Mouse (Mus musculus): Measurements from ENCODE around the gene Ly86. TPM values are rescaled to one million over a fixed set of nuclear protein-coding genes. Genes with fewer than 3 reads are reported as not detected.
A peak's percentile ranks its signal among the peaks of the same experiment; 100 is the strongest.

Gene Ly86
- total and polyA plus RNA-seq, 2 experiments from 2014 or later = 5.2 to 11.3 TPM

DNA sequence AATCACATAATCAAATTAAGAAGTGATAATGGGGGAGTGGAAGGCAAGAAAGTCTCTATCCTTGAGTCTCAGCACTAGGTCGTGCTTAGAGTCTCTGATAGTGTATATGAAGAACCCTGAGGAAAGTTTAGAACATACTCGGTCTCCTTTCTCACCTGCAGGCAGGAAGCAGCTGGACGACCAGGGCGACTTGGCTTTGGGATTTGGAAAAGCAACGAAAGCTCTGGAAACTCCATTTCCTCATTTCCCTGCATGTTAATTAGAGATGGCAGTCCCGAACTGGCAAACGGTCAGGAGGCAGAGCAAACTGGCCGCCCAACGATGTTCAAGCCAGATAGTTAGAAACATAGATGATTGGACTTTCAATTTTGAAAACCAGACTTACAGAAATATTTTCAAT is 89.8 kb downstream of the Ly86 start:
- Histone ChIP-seq H3K27me3 (ENCODE audit: insufficient read depth, low read length) (peaks cover 21% of the 10 kb centered on the region; the same call in 1 of the 2 replicates), H3K9me3 (ENCODE audit: low read length) (no peaks in the 10 kb centered on the region), H3K36me3 (ENCODE audit: insufficient read depth) (no peaks in the 10 kb centered on the region), H3K4me1 (ENCODE audit: insufficient read depth) (no peaks in the 10 kb centered on the region; the same call in 1 of the 2 replicates), H3K4me3 (ENCODE audit: low read depth, low read length) (peak overlapping the region; percentile 48), H3K9ac (peak overlapping the region; percentile 52; the same call in 1 of the 2 replicates), H3K27ac (ENCODE audit: low read depth, low read length) (no peak overlapping the region), H3K4me2 (ENCODE audit: low read depth) (peak overlapping the region; percentile 78)
- no peak for TF ChIP-seq CTCF (IDR thresholded peaks at IDR 0.05; ENCODE audit: low read depth)
- no peak for ATAC-seq
- DNase-seq = no peak
- WGBS = 9% methylated on average over 9 of the region's 9 CpGs

DNA sequence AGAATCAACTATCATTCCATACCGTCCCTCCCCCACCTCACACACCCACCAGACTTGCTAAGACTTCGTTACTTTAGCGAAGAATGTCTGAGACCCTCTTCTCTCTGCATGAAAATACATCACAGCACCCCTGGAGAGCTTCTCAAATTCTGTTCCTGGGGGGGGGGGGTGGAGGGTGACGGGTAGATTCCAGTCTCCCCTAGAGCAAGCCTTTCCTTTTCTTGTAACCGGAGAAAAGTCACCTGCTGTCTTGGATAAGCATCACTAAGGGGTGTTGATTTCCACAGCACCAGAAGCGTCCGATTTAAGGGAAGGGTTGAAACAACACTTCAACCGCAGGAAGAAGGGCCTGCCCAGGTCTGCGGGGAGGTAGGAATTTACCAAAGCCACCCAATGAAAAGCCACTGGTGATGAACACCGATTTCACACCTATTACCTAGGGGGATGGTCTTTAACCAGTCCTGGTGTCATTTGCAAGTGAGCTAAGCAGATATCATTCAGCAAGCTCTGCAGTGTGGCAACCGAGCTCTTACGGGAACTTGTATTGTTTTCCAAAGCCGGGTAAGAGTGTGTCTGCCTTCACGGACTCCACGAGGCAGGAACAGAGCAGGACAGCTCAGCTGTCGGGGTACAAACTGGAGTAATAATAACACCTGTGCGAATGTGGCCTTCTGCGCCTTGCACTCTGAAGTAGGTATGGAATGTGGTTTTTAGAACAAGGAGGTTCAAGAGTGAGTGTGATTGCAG is 91.4 kb downstream of the Ly86 start:
- no peak overlapping the region for H3K4me3 ChIP-seq (ENCODE audit: low read depth, low read length)
- no peaks in the 10 kb centered on the region for H3K36me3 ChIP-seq (ENCODE audit: insufficient read depth)
- H3K9ac ChIP-seq = no peak overlapping the region
- 11% methylated on average over 18 of the region's 18 CpGs for WGBS
- TF ChIP-seq CTCF (IDR thresholded peaks at IDR 0.05; ENCODE audit: low read depth) = no peak
- H3K4me2 ChIP-seq (ENCODE audit: low read depth) = no peak overlapping the region
- H3K27ac ChIP-seq (ENCODE audit: low read depth, low read length) = no peak overlapping the region
- no peak for DNase-seq
- peaks cover 21% of the 10 kb centered on the region; the same call in 1 of the 2 replicates for H3K27me3 ChIP-seq (ENCODE audit: insufficient read depth, low read length)
- no peaks in the 10 kb centered on the region for H3K9me3 ChIP-seq (ENCODE audit: low read length)
- ATAC-seq = no peak
- peaks cover 3% of the 10 kb centered on the region for H3K4me1 ChIP-seq (ENCODE audit: insufficient read depth)

DNA sequence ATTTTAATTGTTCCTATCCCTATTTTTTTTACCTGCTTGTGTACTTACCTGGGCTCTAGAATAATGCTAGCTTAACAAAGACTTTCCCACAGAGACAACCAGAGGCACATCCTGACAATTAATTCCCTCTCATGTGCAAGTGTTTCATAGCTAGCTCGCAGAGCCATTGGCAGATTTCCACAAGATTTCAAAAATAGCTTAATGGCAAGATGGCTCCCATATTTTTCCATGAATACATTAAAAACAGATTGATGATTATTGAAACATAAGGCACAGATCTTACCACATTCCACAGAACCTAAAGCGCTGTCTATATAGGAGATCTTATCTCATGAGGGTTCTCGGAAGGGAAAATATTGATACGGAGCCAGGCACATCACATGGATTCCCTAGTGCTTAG is 93.8 kb downstream of the Ly86 start:
- TF ChIP-seq CTCF (IDR thresholded peaks at IDR 0.05; ENCODE audit: low read depth) = no peak
- H3K9ac ChIP-seq = no peak overlapping the region
- no peaks in the 10 kb centered on the region for H3K36me3 ChIP-seq (ENCODE audit: insufficient read depth)
- no peak overlapping the region for H3K27ac ChIP-seq (ENCODE audit: low read depth, low read length)
- WGBS = 74% methylated on average over 4 of the region's 4 CpGs
- no peak overlapping the region for H3K4me2 ChIP-seq (ENCODE audit: low read depth)
- ATAC-seq = no peak
- no peak for DNase-seq
- peaks cover 21% of the 10 kb centered on the region; the same call in 1 of the 2 replicates for H3K27me3 ChIP-seq (ENCODE audit: insufficient read depth, low read length)
- no peak overlapping the region for H3K4me3 ChIP-seq (ENCODE audit: low read depth, low read length)
- no peaks in the 10 kb centered on the region for H3K9me3 ChIP-seq (ENCODE audit: low read length)
- peaks cover 4% of the 10 kb centered on the region for H3K4me1 ChIP-seq (ENCODE audit: insufficient read depth)

DNA sequence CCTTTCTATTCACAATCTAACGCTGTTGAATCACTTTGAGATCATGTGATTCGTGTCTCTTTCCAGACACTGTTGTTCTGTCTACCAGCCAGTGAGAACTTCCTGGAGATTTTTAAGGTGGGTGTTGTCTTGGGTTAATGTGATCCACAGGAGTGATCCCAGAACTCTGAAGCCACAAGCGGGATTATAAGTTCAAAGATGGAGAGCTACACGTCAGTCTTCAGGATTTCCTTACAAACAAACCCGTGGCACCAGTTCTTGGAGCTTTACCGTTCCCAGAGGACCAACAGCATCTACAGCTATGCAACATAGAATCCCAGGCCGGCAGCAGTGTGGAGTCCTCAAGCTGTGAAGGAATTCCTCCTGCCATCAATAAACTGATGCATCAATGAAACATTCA is 94.5 kb downstream of the Ly86 start:
- no peak overlapping the region for H3K9ac ChIP-seq
- H3K27ac ChIP-seq (ENCODE audit: low read depth, low read length) = no peak overlapping the region
- H3K4me1 ChIP-seq (ENCODE audit: insufficient read depth) = peaks cover 4% of the 10 kb centered on the region
- TF ChIP-seq CTCF (IDR thresholded peaks at IDR 0.05; ENCODE audit: low read depth) = no peak
- 69% methylated on average over 7 of the region's 7 CpGs for WGBS
- no peak overlapping the region for H3K4me3 ChIP-seq (ENCODE audit: low read depth, low read length)
- H3K27me3 ChIP-seq (ENCODE audit: insufficient read depth, low read length) = peaks cover 20% of the 10 kb centered on the region; the same call in 1 of the 2 replicates
- no peak overlapping the region for H3K4me2 ChIP-seq (ENCODE audit: low read depth)
- no peak for DNase-seq
- H3K9me3 ChIP-seq (ENCODE audit: low read length) = no peaks in the 10 kb centered on the region
- no peak for ATAC-seq
- no peaks in the 10 kb centered on the region for H3K36me3 ChIP-seq (ENCODE audit: insufficient read depth)

DNA sequence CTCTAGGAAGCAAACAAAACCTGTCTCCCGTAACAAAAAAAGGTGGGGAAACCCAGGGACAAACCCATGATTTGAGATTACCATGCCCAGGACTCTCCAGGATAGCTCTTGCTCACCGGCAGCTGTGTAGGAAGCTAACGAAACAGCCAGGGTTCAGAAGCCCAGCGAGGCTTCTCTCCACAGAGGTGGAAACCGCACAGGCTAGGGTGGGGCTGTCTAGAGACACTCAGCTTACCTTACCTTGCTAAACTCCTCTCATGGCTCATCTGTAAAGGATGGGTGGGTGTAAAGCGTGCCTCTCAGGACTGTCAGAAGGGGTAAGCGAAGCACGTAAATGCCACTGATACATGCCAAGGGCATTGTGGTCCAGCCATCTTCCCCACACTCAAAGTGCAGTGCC is 94.9 kb downstream of the Ly86 start:
- Histone ChIP-seq H3K4me2 (ENCODE audit: low read depth) (no peak overlapping the region), H3K36me3 (ENCODE audit: insufficient read depth) (no peaks in the 10 kb centered on the region), H3K9me3 (ENCODE audit: low read length) (no peaks in the 10 kb centered on the region), H3K4me1 (ENCODE audit: insufficient read depth) (peaks cover 4% of the 10 kb centered on the region), H3K9ac (no peak overlapping the region), H3K27ac (ENCODE audit: low read depth, low read length) (no peak overlapping the region), H3K27me3 (ENCODE audit: insufficient read depth, low read length) (peaks cover 16% of the 10 kb centered on the region; the same call in 1 of the 2 replicates), H3K4me3 (ENCODE audit: low read depth, low read length) (no peak overlapping the region)
- 69% methylated on average over 8 of the region's 8 CpGs for WGBS
- ATAC-seq = no peak
- TF ChIP-seq CTCF (IDR thresholded peaks at IDR 0.05; ENCODE audit: low read depth) = no peak
- no peak for DNase-seq

DNA sequence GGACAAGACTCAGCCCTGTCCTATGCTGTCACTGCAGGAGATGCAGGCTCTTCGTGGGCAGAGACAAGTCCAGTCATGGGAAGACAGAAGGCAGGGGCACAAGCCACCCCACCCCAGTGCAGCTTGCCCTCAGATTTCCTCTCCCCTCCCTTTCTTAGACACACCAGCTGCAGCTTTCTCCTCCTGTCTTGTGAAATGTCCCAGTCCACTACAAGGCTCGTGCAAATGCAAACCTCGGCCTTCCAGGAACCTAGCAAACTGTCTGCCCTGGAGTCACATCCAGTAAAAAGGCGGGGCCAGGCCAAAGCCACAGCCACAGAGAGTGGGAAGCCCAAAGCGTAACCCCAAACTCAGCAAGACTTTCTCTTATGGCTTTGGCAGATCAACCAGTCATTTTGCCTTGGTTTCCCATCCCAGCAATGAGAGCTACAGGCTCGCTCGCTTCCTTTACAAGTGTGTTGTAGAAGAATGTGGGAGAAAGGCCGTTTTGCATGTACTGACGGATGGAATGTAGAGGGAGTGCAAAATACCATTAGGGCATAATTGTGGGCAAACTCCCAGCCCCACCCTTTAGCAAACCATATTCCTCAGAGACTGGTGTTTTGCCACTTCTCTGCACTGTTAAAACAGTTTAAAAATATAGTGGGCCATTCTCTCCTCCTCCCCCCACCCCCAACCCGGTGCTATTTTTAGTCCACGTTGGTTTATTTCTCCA is 95.7 kb downstream of the Ly86 start:
- no peak overlapping the region for H3K9ac ChIP-seq
- H3K27ac ChIP-seq (ENCODE audit: low read depth, low read length) = no peak overlapping the region
- no peak for TF ChIP-seq CTCF (IDR thresholded peaks at IDR 0.05; ENCODE audit: low read depth)
- DNase-seq (no peak), ATAC-seq (no peak)
- WGBS = 65% methylated on average over 11 of the region's 11 CpGs
- no peak overlapping the region for H3K4me2 ChIP-seq (ENCODE audit: low read depth)
- no peaks in the 10 kb centered on the region for H3K36me3 ChIP-seq (ENCODE audit: insufficient read depth)
- peaks cover 4% of the 10 kb centered on the region; the same call in 1 of the 2 replicates for H3K4me1 ChIP-seq (ENCODE audit: insufficient read depth)
- H3K27me3 ChIP-seq (ENCODE audit: insufficient read depth, low read length) = peaks cover 15% of the 10 kb centered on the region; the same call in 1 of the 2 replicates
- no peak overlapping the region for H3K4me3 ChIP-seq (ENCODE audit: low read depth, low read length)
- no peaks in the 10 kb centered on the region for H3K9me3 ChIP-seq (ENCODE audit: low read length)

DNA sequence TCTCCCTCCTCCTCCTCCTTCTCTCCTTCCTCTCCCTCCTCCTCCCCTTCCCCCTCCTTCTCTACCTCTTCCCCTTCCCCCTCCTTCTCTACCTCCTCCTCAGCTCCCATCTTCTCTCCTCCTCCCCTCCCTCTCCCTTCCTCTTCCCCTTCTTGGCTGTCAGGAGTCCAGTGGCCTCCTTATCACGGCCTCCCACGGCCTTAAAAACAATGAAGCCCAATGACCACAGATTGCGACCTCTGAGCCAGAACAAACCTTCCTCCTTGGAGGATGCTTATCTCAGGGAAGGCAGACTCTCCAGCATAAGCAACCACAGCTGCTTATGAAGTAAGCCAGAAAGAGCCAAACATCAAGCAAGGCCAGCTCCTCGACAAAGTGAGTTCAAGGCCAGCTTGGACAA is 97.0 kb downstream of the Ly86 start:
- no peak for TF ChIP-seq CTCF (IDR thresholded peaks at IDR 0.05; ENCODE audit: low read depth)
- Histone ChIP-seq H3K4me2 (ENCODE audit: low read depth) (no peak overlapping the region), H3K9ac (no peak overlapping the region), H3K9me3 (ENCODE audit: low read length) (no peaks in the 10 kb centered on the region), H3K4me3 (ENCODE audit: low read depth, low read length) (no peak overlapping the region), H3K4me1 (ENCODE audit: insufficient read depth) (peaks cover 4% of the 10 kb centered on the region; the same call in 1 of the 2 replicates), H3K27ac (ENCODE audit: low read depth, low read length) (no peak overlapping the region), H3K36me3 (ENCODE audit: insufficient read depth) (no peaks in the 10 kb centered on the region), H3K27me3 (ENCODE audit: insufficient read depth, low read length) (peaks cover 5% of the 10 kb centered on the region; the same call in 1 of the 2 replicates)
- no peak for ATAC-seq
- 35% methylated on average over 4 of the region's 4 CpGs for WGBS
- no peak for DNase-seq

Measured in forebrain, postnatal 0 days (tissue).